Mouse (Mus musculus) embryo, embryonic 10.5 days (tissue): ENCODE results near the gene Micall1.

Experiments
- DNase-seq: peaks from one replicate; pipeline ENCODE4 v3.0.0-alpha.2; 2015; ENCODE audit warnings: low spot score

Gene Micall1

GRCm38 (mm10) chr15:79185213-79185612, 76.5 kb downstream of the Micall1 start:
- no peak for DNase-seq
